Mouse (Mus musculus): ENCODE data around the gene Hras. TPM values are rescaled to one million over a fixed set of nuclear protein-coding genes. Genes with fewer than 3 reads are reported as not detected.

Hras gene
- total and polyA plus RNA-seq, 3 experiments: 29.3 to 38.9 (median 32.7) TPM

DNA sequence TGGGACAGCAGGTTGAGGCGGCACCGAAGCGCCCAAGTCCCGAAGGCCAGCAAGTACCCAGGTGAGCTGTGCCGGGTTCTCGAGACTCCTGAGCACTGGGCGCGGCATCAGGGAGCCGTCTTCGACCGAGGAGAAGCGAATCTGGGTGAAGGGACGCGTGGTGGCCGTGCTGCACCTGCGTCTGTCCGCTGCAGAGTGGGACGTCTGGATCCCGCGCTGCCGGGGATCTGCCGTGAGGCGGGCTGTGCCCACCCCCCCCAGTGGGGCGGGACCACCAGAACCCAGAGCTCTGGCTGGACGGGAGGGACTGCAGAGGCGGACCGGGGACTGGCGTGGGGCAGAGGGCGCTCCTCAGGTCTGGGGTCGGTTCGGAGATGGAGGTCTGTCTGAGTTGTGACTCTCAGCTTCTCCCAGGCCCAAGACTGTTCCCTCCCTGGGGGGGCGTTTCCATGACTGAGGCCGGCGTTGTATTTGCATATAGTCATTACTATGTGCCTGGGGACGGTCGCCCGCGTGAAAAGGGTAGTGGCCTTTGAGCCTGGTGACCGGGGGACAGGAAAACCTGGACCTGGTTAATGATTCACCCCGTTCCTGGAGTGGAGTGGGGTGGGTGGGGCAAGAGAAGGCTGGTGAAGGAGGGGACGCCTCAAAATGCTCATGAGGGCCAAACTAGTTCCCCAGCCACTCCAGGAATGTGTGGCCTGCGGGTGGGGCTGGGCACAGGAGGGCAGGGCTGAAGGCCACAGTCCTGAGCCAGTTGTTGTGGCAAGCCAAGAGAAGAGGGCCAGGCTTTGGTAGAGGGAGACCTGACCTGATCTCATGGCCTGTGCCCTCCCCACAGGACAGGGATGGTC is 22.3 kb upstream of the Hras start:
- peaks cover 27% of the 10 kb centered on the region for H3K27me3 ChIP-seq (ENCODE audit: insufficient read depth, low read length)
- peak overlapping the region; percentile 80 for H3K4me3 ChIP-seq (ENCODE audit: low read depth, low read length)
- H3K9me3 ChIP-seq (replicated peaks): no peaks in the 10 kb centered on the region
- ATAC-seq (ENCODE audit: extremely low read depth, insufficient number of reproducible peaks, low FRiP score, poor library complexity, severe bottlenecking) (0 out of 2 replicates have a peak, but pooled peaks have one; percentile 8), DNase-seq (ENCODE audit: low spot score) (peak; percentile 60)
- peaks cover 75% of the 10 kb centered on the region for H3K4me1 ChIP-seq (ENCODE audit: insufficient read depth, low read depth, low read length)
- TF ChIP-seq CTCF (IDR thresholded peaks at IDR 0.05; ENCODE audit: low read depth, low read length) (no peak), POLR2AphosphoS5 (IDR thresholded peaks at IDR 0.05; ENCODE audit: insufficient replicate concordance, low read depth, low read length) (no peak), GATA1 (IDR thresholded peaks at IDR 0.05; ENCODE audit: borderline replicate concordance, low read length) (no peak), TAL1 (conservative IDR thresholded peaks at IDR 0.05; ENCODE audit: low read depth, low read length) (no peak), GATA2 (IDR thresholded peaks at IDR 0.05; ENCODE audit: borderline replicate concordance, low read depth, low read length) (no peak)
- peaks cover 47% of the 10 kb centered on the region for H3K36me3 ChIP-seq (replicated peaks)

DNA sequence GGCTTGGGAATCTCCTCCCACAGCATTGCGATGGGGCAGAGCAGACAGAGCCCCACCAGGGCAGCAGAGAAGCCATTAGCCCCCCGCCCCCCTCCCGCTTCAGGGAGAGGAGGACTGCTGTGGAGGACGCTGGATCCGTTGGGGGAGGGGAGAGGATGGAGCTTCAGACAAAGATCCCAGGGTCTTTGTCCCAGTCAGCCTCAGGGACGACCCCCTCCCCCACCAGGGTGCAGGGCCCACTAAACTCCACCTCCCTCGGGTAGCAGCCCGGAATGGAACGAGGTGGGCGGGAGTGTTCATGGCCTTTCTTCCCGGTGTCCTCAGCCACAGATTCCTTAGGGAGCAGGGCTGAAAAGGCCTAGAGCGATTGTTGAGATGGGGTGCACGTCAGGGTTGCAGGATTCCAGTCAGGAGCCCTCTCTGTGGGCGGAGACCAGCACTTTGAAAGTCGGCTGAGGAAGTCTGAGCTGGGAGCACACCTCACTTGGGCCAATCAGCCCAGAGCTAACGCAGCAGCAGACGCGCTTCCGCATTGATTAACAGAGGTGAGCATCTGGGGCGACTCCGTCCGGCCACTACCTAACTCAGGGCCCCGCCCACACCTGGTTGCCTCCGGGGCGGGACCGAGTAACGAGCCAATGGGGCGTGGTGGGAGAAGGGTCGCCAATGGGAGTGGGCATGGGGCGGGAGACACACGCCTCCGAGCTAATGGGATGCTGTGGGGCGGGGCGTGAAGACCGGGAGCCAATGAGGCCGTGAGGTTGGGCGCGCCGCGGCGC is 21.5 kb upstream of the Hras start, which contains the start of gene Rassf7:
Rassf7 (plus strand) TSS at position 760 of the 779 bp plus-strand sequence.
- DNase-seq (ENCODE audit: low spot score): peak; percentile 96
- Histone ChIP-seq H3K27me3 (ENCODE audit: insufficient read depth, low read length) (peaks cover 35% of the 10 kb centered on the region), H3K4me3 (ENCODE audit: low read depth, low read length) (peak within 1 kb of the TSS; percentile 80), H3K4me1 (ENCODE audit: insufficient read depth, low read depth, low read length) (peaks cover 66% of the 10 kb centered on the region), H3K36me3 (replicated peaks) (peaks cover 39% of the 10 kb centered on the region), H3K9me3 (replicated peaks) (no peaks in the 10 kb centered on the region)
- TF ChIP-seq TAL1 (conservative IDR thresholded peaks at IDR 0.05; ENCODE audit: low read depth, low read length) (no peak), CTCF (IDR thresholded peaks at IDR 0.05; ENCODE audit: low read depth, low read length) (no peak), POLR2AphosphoS5 (IDR thresholded peaks at IDR 0.05; ENCODE audit: insufficient replicate concordance, low read depth, low read length) (no peak; the same call in 1 of the 2 replicates), GATA2 (IDR thresholded peaks at IDR 0.05; ENCODE audit: borderline replicate concordance, low read depth, low read length) (no peak), GATA1 (IDR thresholded peaks at IDR 0.05; ENCODE audit: borderline replicate concordance, low read length) (no peak)
- peak; percentile 99 for ATAC-seq (ENCODE audit: extremely low read depth, insufficient number of reproducible peaks, low FRiP score, poor library complexity, severe bottlenecking)

DNA sequence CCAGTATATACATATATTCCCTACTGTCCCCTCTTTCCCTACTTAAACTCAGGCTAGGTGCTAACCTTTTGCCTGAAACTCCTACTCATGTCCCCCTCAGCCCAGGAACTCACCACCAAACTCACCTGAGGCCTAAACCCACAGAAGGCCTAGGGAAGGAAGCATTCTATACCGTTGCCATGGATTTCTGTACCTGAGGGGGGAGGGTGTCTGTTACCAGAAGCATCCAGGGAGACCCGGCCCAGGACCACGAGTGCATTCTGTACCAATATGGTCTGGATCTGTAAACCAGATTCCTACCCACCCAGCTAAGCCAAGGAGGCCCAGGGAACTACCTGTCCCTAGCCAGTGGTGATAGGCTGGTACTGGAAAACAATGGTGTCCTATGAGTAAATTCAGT is 20.5 kb upstream of the Hras start:
- H3K4me3 ChIP-seq (ENCODE audit: low read depth, low read length): no peak overlapping the region
- no peak for DNase-seq (ENCODE audit: low spot score)
- H3K36me3 ChIP-seq (replicated peaks): peaks cover 29% of the 10 kb centered on the region
- peaks cover 57% of the 10 kb centered on the region for H3K4me1 ChIP-seq (ENCODE audit: insufficient read depth, low read depth, low read length)
- no peaks in the 10 kb centered on the region for H3K9me3 ChIP-seq (replicated peaks)
- no peak for ATAC-seq (ENCODE audit: extremely low read depth, insufficient number of reproducible peaks, low FRiP score, poor library complexity, severe bottlenecking)
- TF ChIP-seq GATA1 (IDR thresholded peaks at IDR 0.05; ENCODE audit: borderline replicate concordance, low read length) (no peak), GATA2 (IDR thresholded peaks at IDR 0.05; ENCODE audit: borderline replicate concordance, low read depth, low read length) (no peak), TAL1 (conservative IDR thresholded peaks at IDR 0.05; ENCODE audit: low read depth, low read length) (no peak), CTCF (IDR thresholded peaks at IDR 0.05; ENCODE audit: low read depth, low read length) (no peak), POLR2AphosphoS5 (IDR thresholded peaks at IDR 0.05; ENCODE audit: insufficient replicate concordance, low read depth, low read length) (no peak)
- H3K27me3 ChIP-seq (ENCODE audit: insufficient read depth, low read length): peaks cover 45% of the 10 kb centered on the region

DNA sequence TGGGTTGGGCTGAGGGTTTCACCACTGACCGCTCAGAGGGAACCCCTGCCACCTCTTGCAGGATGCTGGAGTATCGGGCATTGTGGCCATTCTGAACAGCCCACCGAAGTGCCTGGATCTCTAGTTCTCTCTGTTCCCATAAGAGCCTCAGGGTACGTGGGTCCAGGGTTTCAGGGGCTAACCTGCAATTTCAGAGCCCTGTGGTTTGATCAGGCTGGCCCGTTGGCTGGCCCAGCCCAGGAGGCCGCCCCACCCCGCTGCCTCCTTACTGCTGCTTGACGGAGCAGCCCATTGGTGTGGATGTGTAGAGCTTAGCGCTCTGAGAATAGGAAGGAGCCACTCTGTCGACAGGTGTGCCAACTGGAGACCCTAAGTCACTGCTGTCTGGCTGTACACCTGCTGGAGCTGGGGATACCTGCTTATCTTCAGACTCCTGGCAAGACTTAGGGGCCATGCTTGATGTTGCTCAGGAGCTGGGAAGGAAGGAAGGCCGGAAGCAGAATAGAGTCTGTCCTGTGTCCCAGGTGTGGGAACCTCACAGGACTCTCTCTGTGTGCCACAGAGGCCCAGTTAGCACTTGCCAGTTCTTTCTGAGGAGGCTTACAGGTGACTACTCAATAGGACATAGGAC is 19.9 kb upstream of the Hras start, which contains the start of gene Lmntd2:
Lmntd2 (minus strand) TSS at position 476 of the 631 bp plus-strand sequence.
- Histone ChIP-seq H3K4me3 (ENCODE audit: low read depth, low read length) (peak within 1 kb of the TSS; percentile 80), H3K27me3 (ENCODE audit: insufficient read depth, low read length) (peaks cover 50% of the 10 kb centered on the region), H3K36me3 (replicated peaks) (peaks cover 24% of the 10 kb centered on the region), H3K9me3 (replicated peaks) (no peaks in the 10 kb centered on the region), H3K4me1 (ENCODE audit: insufficient read depth, low read depth, low read length) (peaks cover 51% of the 10 kb centered on the region)
- TF ChIP-seq CTCF (IDR thresholded peaks at IDR 0.05; ENCODE audit: low read depth, low read length): no peak
- TF ChIP-seq GATA1 (IDR thresholded peaks at IDR 0.05; ENCODE audit: borderline replicate concordance, low read length): no peak
- no peak for TF ChIP-seq GATA2 (IDR thresholded peaks at IDR 0.05; ENCODE audit: borderline replicate concordance, low read depth, low read length)
- TF ChIP-seq TAL1 (conservative IDR thresholded peaks at IDR 0.05; ENCODE audit: low read depth, low read length): no peak
- TF ChIP-seq POLR2AphosphoS5 (IDR thresholded peaks at IDR 0.05; ENCODE audit: insufficient replicate concordance, low read depth, low read length): no peak
- DNase-seq (ENCODE audit: low spot score) (no peak), ATAC-seq (ENCODE audit: extremely low read depth, insufficient number of reproducible peaks, low FRiP score, poor library complexity, severe bottlenecking) (no peak)

- Histone ChIP-seq H3K36me3 (replicated peaks) (peaks cover 18% of the 10 kb centered on the region), H3K4me3 (ENCODE audit: low read depth, low read length) (no peak overlapping the region), H3K27me3 (ENCODE audit: insufficient read depth, low read length) (peaks cover 56% of the 10 kb centered on the region), H3K9me3 (replicated peaks) (no peaks in the 10 kb centered on the region), H3K4me1 (ENCODE audit: insufficient read depth, low read depth, low read length) (peaks cover 45% of the 10 kb centered on the region)
- ATAC-seq (ENCODE audit: extremely low read depth, insufficient number of reproducible peaks, low FRiP score, poor library complexity, severe bottlenecking) (no peak), DNase-seq (ENCODE audit: low spot score) (no peak)
- no peak for TF ChIP-seq CTCF (IDR thresholded peaks at IDR 0.05; ENCODE audit: low read depth, low read length)
- TF ChIP-seq TAL1 (conservative IDR thresholded peaks at IDR 0.05; ENCODE audit: low read depth, low read length): no peak
Measured at GRCm38 (mm10) chr7:141213133-141213532, 19.3 kb upstream of the Hras start.
